Mouse (Mus musculus): ENCODE measurements around the gene Tmem100. TPM values are rescaled to one million over a fixed set of nuclear protein-coding genes. Genes with fewer than 3 reads are reported as not detected.
A peak's percentile ranks its signal among the peaks of the same experiment; 100 is the strongest.

Gene Tmem100
- polyA plus RNA-seq, 1 experiment from 2014 or later: 31.1 TPM

DNA sequence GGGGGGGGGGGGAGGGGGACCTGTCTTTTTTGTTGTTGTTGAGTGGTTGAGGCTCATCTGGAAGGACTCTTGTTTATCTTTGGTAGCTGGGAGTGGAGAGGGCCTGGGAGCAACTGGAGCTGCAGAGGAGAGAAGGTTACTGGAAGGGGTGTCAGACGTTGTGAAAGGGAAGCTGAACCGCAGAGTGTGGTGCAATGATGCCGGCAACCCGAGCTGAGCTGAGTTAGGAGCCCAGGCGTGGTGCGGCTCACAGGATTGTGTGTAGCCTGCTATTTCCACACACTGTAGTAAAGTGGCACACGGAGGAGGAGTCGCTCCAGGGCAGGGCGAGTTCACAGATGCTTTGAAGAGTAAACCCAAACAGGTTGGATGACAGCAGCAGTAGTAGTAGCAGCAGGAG, 41.6 kb downstream of the Tmem100 start:
- no peak overlapping the region for H3K9ac ChIP-seq (ENCODE audit: low read length)
- ATAC-seq (ENCODE audit: low FRiP score, low TSS enrichment) (peak; percentile 56; the same call in 1 of the 2 replicates), DNase-seq (ENCODE audit: low spot score) (no peak)
- WGBS: 23% methylated on average over 9 of the region's 9 CpGs
- TF ChIP-seq CTCF (IDR thresholded peaks at IDR 0.05; ENCODE audit: low read depth) (no peak), EP300 (optimal IDR thresholded peaks at IDR 0.05) (no peak)
- no peak overlapping the region for H3K27ac ChIP-seq (replicated peaks)
- no peak overlapping the region for H3K4me2 ChIP-seq (replicated peaks; ENCODE audit: low read depth)
- no peaks in the 10 kb centered on the region for H3K27me3 ChIP-seq (ENCODE audit: control insufficient read depth, insufficient read depth, low read length)
- no peaks in the 10 kb centered on the region for H3K4me1 ChIP-seq (replicated peaks; ENCODE audit: control insufficient read depth, insufficient read depth)
- no peaks in the 10 kb centered on the region for H3K9me3 ChIP-seq (ENCODE audit: control insufficient read depth, low read length)
- H3K36me3 ChIP-seq (ENCODE audit: control insufficient read depth, insufficient read depth, low read length): no peaks in the 10 kb centered on the region
- H3K4me3 ChIP-seq (ENCODE audit: low read depth, low read length): no peak overlapping the region

- H3K4me1 ChIP-seq (replicated peaks; ENCODE audit: control insufficient read depth, insufficient read depth): no peaks in the 10 kb centered on the region
- no peaks in the 10 kb centered on the region for H3K9me3 ChIP-seq (ENCODE audit: control insufficient read depth, low read length)
- H3K36me3 ChIP-seq (ENCODE audit: control insufficient read depth, insufficient read depth, low read length): no peaks in the 10 kb centered on the region
- ATAC-seq (ENCODE audit: low FRiP score, low TSS enrichment) (no peak), DNase-seq (ENCODE audit: low spot score) (no peak)
- no peak overlapping the region for H3K4me3 ChIP-seq (ENCODE audit: low read depth, low read length)
- no peak overlapping the region for H3K9ac ChIP-seq (ENCODE audit: low read length)
- TF ChIP-seq EP300 (optimal IDR thresholded peaks at IDR 0.05): no peak
- no peak for TF ChIP-seq CTCF (IDR thresholded peaks at IDR 0.05; ENCODE audit: low read depth)
- H3K27me3 ChIP-seq (ENCODE audit: control insufficient read depth, insufficient read depth, low read length): no peaks in the 10 kb centered on the region
- H3K27ac ChIP-seq (replicated peaks): no peak overlapping the region
- no peak overlapping the region for H3K4me2 ChIP-seq (replicated peaks; ENCODE audit: low read depth)
- WGBS: 61% methylated on average over 5 of the region's 5 CpGs
Measured at GRCm38 (mm10) chr11:90073201-90073600, 43.1 kb downstream of the Tmem100 start.

GRCm38 (mm10) chr11:90076666-90077065, 46.5 kb downstream of the Tmem100 start:
- ATAC-seq (ENCODE audit: low FRiP score, low TSS enrichment) (no peak), DNase-seq (ENCODE audit: low spot score) (no peak)
- no peak for TF ChIP-seq EP300 (optimal IDR thresholded peaks at IDR 0.05)
- TF ChIP-seq CTCF (IDR thresholded peaks at IDR 0.05; ENCODE audit: low read depth): no peak
- H3K4me1 ChIP-seq (replicated peaks; ENCODE audit: control insufficient read depth, insufficient read depth): no peaks in the 10 kb centered on the region
- no peak overlapping the region for H3K4me2 ChIP-seq (replicated peaks; ENCODE audit: low read depth)
- WGBS: 79% methylated on average over 3 of the region's 3 CpGs
- H3K9ac ChIP-seq (ENCODE audit: low read length): no peak overlapping the region
- no peak overlapping the region for H3K27ac ChIP-seq (replicated peaks)
- no peaks in the 10 kb centered on the region for H3K36me3 ChIP-seq (ENCODE audit: control insufficient read depth, insufficient read depth, low read length)
- no peaks in the 10 kb centered on the region for H3K9me3 ChIP-seq (ENCODE audit: control insufficient read depth, low read length)
- H3K27me3 ChIP-seq (ENCODE audit: control insufficient read depth, insufficient read depth, low read length): no peaks in the 10 kb centered on the region
- H3K4me3 ChIP-seq (ENCODE audit: low read depth, low read length): no peak overlapping the region

DNA sequence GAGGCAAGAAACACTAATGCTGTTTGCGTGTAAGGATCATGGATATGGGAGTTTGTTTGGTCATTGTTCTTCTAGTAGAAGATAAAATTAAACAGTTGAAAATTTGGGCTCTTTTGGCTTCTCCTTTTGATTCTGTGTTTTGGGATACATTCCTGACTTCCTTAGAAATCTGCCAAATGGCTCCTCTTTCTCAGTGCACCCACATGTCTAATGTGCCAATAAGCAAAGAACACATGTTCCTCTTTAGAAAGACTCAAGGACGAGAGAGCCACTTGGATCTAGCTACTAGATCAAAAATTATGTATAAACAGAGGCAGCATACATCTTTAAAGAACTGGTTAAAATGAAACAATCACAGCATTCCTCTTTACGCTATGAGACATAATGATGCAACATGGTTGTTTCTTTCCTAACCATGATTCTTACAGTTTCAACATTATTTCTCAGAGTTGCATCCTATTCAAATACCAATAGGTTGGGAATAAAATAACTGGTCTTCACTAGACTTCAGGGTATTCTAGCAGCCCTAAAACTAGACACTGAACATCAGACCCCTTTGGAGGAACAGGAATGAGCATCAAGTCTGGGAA, 50.6 kb downstream of the Tmem100 start:
- DNase-seq (ENCODE audit: low spot score): no peak
- TF ChIP-seq EP300 (optimal IDR thresholded peaks at IDR 0.05) (no peak), CTCF (IDR thresholded peaks at IDR 0.05; ENCODE audit: low read depth) (no peak)
- WGBS: 73% methylated on average over 3 of the region's 3 CpGs
- H3K27me3 ChIP-seq (ENCODE audit: control insufficient read depth, insufficient read depth, low read length): no peaks in the 10 kb centered on the region
- no peak overlapping the region for H3K27ac ChIP-seq (replicated peaks)
- H3K4me3 ChIP-seq (ENCODE audit: low read depth, low read length): no peak overlapping the region
- no peak overlapping the region for H3K4me2 ChIP-seq (replicated peaks; ENCODE audit: low read depth)
- H3K9ac ChIP-seq (ENCODE audit: low read length): no peak overlapping the region
- no peaks in the 10 kb centered on the region for H3K4me1 ChIP-seq (replicated peaks; ENCODE audit: control insufficient read depth, insufficient read depth)
- ATAC-seq (ENCODE audit: low FRiP score, low TSS enrichment): no peak
- H3K36me3 ChIP-seq (ENCODE audit: control insufficient read depth, insufficient read depth, low read length): no peaks in the 10 kb centered on the region
- H3K9me3 ChIP-seq (ENCODE audit: control insufficient read depth, low read length): no peaks in the 10 kb centered on the region

- H3K4me2 ChIP-seq (replicated peaks; ENCODE audit: low read depth): no peak overlapping the region
- DNase-seq (ENCODE audit: low spot score): no peak
- no peak for TF ChIP-seq EP300 (optimal IDR thresholded peaks at IDR 0.05)
- TF ChIP-seq CTCF (IDR thresholded peaks at IDR 0.05; ENCODE audit: low read depth): no peak
- H3K27me3 ChIP-seq (ENCODE audit: control insufficient read depth, insufficient read depth, low read length): no peaks in the 10 kb centered on the region
- H3K4me1 ChIP-seq (replicated peaks; ENCODE audit: control insufficient read depth, insufficient read depth): no peaks in the 10 kb centered on the region
- 63% methylated on average over 10 of the region's 10 CpGs for WGBS
- no peak overlapping the region for H3K4me3 ChIP-seq (ENCODE audit: low read depth, low read length)
- H3K9ac ChIP-seq (ENCODE audit: low read length): no peak overlapping the region
- H3K9me3 ChIP-seq (ENCODE audit: control insufficient read depth, low read length): no peaks in the 10 kb centered on the region
- H3K27ac ChIP-seq (replicated peaks): no peak overlapping the region
- ATAC-seq (ENCODE audit: low FRiP score, low TSS enrichment): no peak
- H3K36me3 ChIP-seq (ENCODE audit: control insufficient read depth, insufficient read depth, low read length): no peaks in the 10 kb centered on the region
Measured at GRCm38 (mm10) chr11:90081820-90082596, 51.9 kb downstream of the Tmem100 start.

DNA sequence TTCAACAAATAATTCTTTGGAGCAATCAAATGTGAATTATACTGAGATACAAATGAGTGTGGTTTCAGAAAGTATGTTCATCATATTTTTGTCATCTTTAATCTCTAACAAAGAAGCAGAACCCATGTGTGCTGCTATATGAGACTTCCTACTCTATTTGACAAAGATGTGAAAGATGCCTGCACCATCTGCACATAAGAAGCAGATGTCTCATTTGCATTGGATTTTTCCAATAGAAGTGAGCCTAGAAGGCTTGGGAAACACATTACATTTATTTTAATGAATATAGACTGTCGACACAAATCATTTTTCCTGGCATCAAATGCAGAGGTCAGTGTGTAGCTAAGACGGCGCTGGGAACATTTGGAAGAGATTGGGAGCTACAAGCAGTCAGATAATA, 52.9 kb downstream of the Tmem100 start:
- Histone ChIP-seq H3K9ac (ENCODE audit: low read length) (no peak overlapping the region), H3K36me3 (ENCODE audit: control insufficient read depth, insufficient read depth, low read length) (no peaks in the 10 kb centered on the region), H3K4me3 (ENCODE audit: low read depth, low read length) (no peak overlapping the region), H3K4me2 (replicated peaks; ENCODE audit: low read depth) (no peak overlapping the region), H3K27me3 (ENCODE audit: control insufficient read depth, insufficient read depth, low read length) (no peaks in the 10 kb centered on the region), H3K9me3 (ENCODE audit: control insufficient read depth, low read length) (no peaks in the 10 kb centered on the region), H3K27ac (replicated peaks) (no peak overlapping the region), H3K4me1 (replicated peaks; ENCODE audit: control insufficient read depth, insufficient read depth) (no peaks in the 10 kb centered on the region)
- TF ChIP-seq CTCF (IDR thresholded peaks at IDR 0.05; ENCODE audit: low read depth) (no peak), EP300 (optimal IDR thresholded peaks at IDR 0.05) (no peak)
- 72% methylated on average over 3 of the region's 3 CpGs for WGBS
- DNase-seq (ENCODE audit: low spot score) (no peak), ATAC-seq (ENCODE audit: low FRiP score, low TSS enrichment) (no peak)
